Mouse (Mus musculus): ENCODE measurements at regions not wholly inside any gene's neighbourhood (a gene's known extent, or its start where the extent isn't known, plus 50 kb on each side); places are given as distances from the start of the nearest gene placed in this dataset.

DNA sequence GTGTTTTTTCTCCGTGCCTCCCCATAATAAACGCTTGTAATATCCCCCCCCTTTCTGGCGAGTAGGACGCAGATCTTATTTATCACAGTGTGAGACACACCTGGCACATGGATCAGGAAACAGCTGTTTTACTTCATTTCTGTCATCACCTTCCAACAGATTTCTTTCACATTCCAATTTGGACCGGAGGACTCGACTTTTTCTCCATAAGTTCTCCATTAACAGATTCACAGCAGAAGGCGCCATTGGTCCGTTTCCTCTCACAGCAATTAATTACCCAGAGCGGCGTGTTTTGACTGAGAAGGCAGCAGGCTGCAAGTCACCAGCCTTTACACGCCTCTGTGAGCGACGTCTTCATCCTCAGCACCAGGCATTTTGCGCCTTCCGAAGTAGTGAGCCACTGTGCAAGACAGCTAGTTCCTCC, 258.1 kb upstream of the Nt5e start:
- Histone ChIP-seq H3K27ac (no peak overlapping the region), H3K27me3 (ENCODE audit: insufficient read depth, low read length) (no peaks in the 10 kb centered on the region), H3K36me3 (ENCODE audit: insufficient read depth, low read length) (no peaks in the 10 kb centered on the region), H3K9ac (ENCODE audit: low read depth, low read length) (no peak overlapping the region), H3K4me3 (replicated peaks; ENCODE audit: low read depth, low read length) (0 out of 2 replicates have a peak overlapping the region, but pooled peaks have one; percentile 9), H3K9me3 (replicated peaks; ENCODE audit: low read length) (no peaks in the 10 kb centered on the region), H3K4me2 (ENCODE audit: low read length) (peak overlapping the region; percentile 47), H3K4me1 (replicated peaks; ENCODE audit: insufficient read depth, low read length) (no peaks in the 10 kb centered on the region)
- ATAC-seq (replicated peaks; ENCODE audit: low FRiP score, low read depth) (peak; percentile 75; the same call in 1 of the 2 replicates), DNase-seq (ENCODE audit: low spot score) (peak; percentile 68)
- WGBS = 22% methylated on average over 15 of the region's 15 CpGs
- no peak for TF ChIP-seq CTCF (IDR thresholded peaks at IDR 0.05; ENCODE audit: low read depth)

DNA sequence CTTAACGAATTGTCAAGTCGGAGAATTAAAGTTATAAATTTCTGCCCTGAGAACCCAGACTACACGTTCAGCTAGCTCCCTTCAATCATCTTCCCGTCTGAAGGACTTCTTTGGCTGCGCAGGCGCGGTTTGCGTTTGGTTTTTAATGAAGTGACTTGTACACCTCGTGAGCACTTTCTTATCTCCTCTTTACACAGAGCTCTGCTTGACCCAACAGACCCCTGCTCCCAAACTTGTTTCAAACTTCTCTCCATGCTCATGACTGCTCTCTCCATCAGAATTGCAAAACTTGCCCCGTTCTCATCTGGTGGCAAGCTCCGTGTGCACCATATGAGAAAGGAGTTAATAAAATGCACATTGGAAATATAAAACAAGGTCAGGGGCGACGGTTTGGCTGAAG, 257.2 kb upstream of the Nt5e start:
- Histone ChIP-seq H3K9ac (ENCODE audit: low read depth, low read length) (no peak overlapping the region), H3K36me3 (ENCODE audit: insufficient read depth, low read length) (no peaks in the 10 kb centered on the region), H3K4me3 (replicated peaks; ENCODE audit: low read depth, low read length) (no peak overlapping the region), H3K27me3 (ENCODE audit: insufficient read depth, low read length) (no peaks in the 10 kb centered on the region), H3K4me2 (ENCODE audit: low read length) (no peak overlapping the region), H3K9me3 (replicated peaks; ENCODE audit: low read length) (no peaks in the 10 kb centered on the region), H3K4me1 (replicated peaks; ENCODE audit: insufficient read depth, low read length) (no peaks in the 10 kb centered on the region), H3K27ac (no peak overlapping the region)
- DNase-seq (ENCODE audit: low spot score) (no peak), ATAC-seq (replicated peaks; ENCODE audit: low FRiP score, low read depth) (no peak)
- no peak for TF ChIP-seq CTCF (IDR thresholded peaks at IDR 0.05; ENCODE audit: low read depth)
- 70% methylated on average over 13 of the region's 13 CpGs for WGBS

DNA sequence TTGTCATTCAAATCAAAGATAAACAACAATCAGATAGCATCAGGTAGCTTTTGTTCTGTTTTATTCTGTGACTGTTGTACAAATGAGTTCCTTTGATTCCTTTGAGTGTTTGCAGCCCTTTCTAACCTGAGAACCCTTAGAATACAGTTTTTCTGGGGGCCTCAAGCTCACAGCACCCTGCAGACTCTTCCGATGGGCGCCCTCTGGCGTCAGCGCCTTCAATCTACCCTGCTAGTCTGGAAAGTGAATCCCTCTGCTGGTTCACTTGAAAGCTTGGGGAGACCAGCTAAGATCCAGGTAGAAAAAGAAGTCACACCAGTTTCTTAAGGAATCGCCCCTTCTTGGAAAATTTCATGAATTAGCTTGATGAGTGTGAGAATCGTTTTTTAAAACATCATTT, 253.8 kb upstream of the Nt5e start:
- no peak overlapping the region for H3K27ac ChIP-seq
- peak; percentile 74 for TF ChIP-seq CTCF (IDR thresholded peaks at IDR 0.05; ENCODE audit: low read depth)
- WGBS = 10% methylated on average over 6 of the region's 6 CpGs
- ATAC-seq (replicated peaks; ENCODE audit: low FRiP score, low read depth) (no peak), DNase-seq (ENCODE audit: low spot score) (peak; percentile 61)
- no peak overlapping the region for H3K9ac ChIP-seq (ENCODE audit: low read depth, low read length)
- no peak overlapping the region for H3K4me3 ChIP-seq (replicated peaks; ENCODE audit: low read depth, low read length)
- H3K4me2 ChIP-seq (ENCODE audit: low read length) = no peak overlapping the region
- no peaks in the 10 kb centered on the region for H3K36me3 ChIP-seq (ENCODE audit: insufficient read depth, low read length)
- H3K27me3 ChIP-seq (ENCODE audit: insufficient read depth, low read length) = no peaks in the 10 kb centered on the region
- H3K9me3 ChIP-seq (replicated peaks; ENCODE audit: low read length) = no peaks in the 10 kb centered on the region
- H3K4me1 ChIP-seq (replicated peaks; ENCODE audit: insufficient read depth, low read length) = no peaks in the 10 kb centered on the region

DNA sequence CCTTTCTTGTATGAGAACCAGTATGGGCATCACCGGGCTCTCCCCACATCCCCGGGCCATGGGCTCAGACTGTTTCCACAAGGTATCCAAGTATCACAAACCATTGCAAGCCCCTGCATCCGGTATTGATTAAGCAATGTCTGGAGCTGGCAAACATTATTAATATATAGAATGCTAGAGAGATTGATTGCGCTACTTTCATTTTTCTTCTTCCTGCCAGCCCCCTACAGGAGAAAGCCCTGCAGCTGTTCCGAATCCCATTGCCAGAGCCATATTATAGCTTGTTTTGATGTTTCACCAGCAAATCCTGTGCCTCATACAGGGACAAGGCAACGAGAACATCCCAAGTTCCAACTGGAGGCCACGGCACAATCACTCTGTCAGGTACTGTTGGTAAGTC, 253.4 kb upstream of the Nt5e start:
- no peak overlapping the region for H3K4me2 ChIP-seq (ENCODE audit: low read length)
- DNase-seq (ENCODE audit: low spot score) = no peak

DNA sequence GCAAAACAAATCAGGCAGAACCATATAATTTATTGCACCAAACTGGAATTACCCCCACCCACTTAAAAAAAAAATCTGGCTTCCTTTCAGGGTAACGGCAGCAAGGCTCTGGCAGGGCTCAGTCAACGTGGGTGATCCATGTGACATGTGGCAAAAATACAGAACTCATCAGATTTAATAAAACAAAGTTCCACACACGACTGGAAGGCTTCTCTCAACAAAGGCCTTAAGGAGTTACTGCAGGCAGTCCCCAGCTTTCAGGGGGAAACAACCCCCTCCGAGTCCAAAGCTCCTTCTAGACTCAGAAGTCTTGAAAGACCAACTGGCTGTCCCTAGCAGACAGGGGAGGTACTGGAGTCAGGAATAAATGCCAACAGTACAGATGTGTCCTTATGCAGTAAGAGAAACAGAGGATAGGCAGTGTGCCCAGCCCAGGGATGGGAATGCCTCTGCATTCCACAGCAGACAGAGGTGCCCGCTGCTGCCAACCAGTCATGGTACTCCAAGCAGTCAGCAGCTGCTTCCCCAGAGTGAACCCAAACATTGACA, 244.0 kb upstream of the Nt5e start:
- no peak for TF ChIP-seq CTCF (IDR thresholded peaks at IDR 0.05; ENCODE audit: low read depth)
- Histone ChIP-seq H3K4me3 (replicated peaks; ENCODE audit: low read depth, low read length) (no peak overlapping the region), H3K27ac (no peak overlapping the region), H3K4me1 (replicated peaks; ENCODE audit: insufficient read depth, low read length) (no peaks in the 10 kb centered on the region), H3K9me3 (replicated peaks; ENCODE audit: low read length) (no peaks in the 10 kb centered on the region), H3K27me3 (ENCODE audit: insufficient read depth, low read length) (no peaks in the 10 kb centered on the region), H3K36me3 (ENCODE audit: insufficient read depth, low read length) (no peaks in the 10 kb centered on the region), H3K4me2 (ENCODE audit: low read length) (no peak overlapping the region), H3K9ac (ENCODE audit: low read depth, low read length) (no peak overlapping the region)
- WGBS = 29% methylated on average over 5 of the region's 5 CpGs
- no peak for ATAC-seq (replicated peaks; ENCODE audit: low FRiP score, low read depth)
- DNase-seq (ENCODE audit: low spot score) = peak; percentile 38

More for the DNA sequence above, 253.4 kb upstream of the Nt5e start:
- Histone ChIP-seq H3K4me3 (replicated peaks; ENCODE audit: low read depth, low read length) (no peak overlapping the region), H3K27ac (no peak overlapping the region), H3K9ac (ENCODE audit: low read depth, low read length) (no peak overlapping the region), H3K36me3 (ENCODE audit: insufficient read depth, low read length) (no peaks in the 10 kb centered on the region), H3K4me1 (replicated peaks; ENCODE audit: insufficient read depth, low read length) (no peaks in the 10 kb centered on the region), H3K9me3 (replicated peaks; ENCODE audit: low read length) (no peaks in the 10 kb centered on the region), H3K27me3 (ENCODE audit: insufficient read depth, low read length) (no peaks in the 10 kb centered on the region)
- no peak for TF ChIP-seq CTCF (IDR thresholded peaks at IDR 0.05; ENCODE audit: low read depth)
- WGBS = 64% methylated on average over 7 of the region's 7 CpGs
- no peak for ATAC-seq (replicated peaks; ENCODE audit: low FRiP score, low read depth)

DNA sequence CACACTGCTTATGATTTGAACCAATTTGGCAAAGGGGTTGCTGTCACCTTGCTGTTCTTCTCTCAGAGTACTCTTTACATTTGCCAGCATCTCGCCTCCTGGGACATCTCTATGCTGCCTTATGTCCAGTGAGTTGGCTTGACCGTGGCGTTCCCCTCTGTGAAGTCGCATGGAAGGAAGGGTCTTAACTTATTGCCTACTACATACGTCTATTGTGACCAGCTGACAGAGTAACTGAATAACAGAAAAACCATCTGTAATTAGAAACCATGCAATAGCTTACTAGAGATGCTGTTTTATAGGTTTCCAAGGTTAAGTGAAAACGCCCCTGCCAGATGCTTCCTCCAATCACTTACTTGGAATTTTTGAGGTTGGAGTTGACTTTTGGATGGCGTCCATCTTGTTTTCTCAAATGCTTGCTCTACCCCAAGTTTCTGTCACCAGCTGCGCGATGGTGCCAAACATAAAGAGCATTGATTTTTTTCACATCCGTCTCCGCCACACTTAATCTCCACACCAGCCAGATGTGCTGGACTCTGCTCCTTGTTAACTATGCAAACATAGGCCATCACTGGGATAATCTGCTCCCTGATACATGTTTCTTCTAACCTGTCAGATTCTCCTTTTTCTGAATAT, 241.7 kb upstream of the Nt5e start:
- H3K9me3 ChIP-seq (replicated peaks; ENCODE audit: low read length) = no peaks in the 10 kb centered on the region
- 84% methylated on average over 11 of the region's 11 CpGs for WGBS
- no peak overlapping the region for H3K9ac ChIP-seq (ENCODE audit: low read depth, low read length)
- no peaks in the 10 kb centered on the region for H3K4me1 ChIP-seq (replicated peaks; ENCODE audit: insufficient read depth, low read length)
- H3K4me2 ChIP-seq (ENCODE audit: low read length) = no peak overlapping the region
- no peak overlapping the region for H3K4me3 ChIP-seq (replicated peaks; ENCODE audit: low read depth, low read length)
- no peak for DNase-seq (ENCODE audit: low spot score)
- ATAC-seq (replicated peaks; ENCODE audit: low FRiP score, low read depth) = no peak
- no peak for TF ChIP-seq CTCF (IDR thresholded peaks at IDR 0.05; ENCODE audit: low read depth)
- no peaks in the 10 kb centered on the region for H3K27me3 ChIP-seq (ENCODE audit: insufficient read depth, low read length)
- H3K27ac ChIP-seq = no peak overlapping the region
- H3K36me3 ChIP-seq (ENCODE audit: insufficient read depth, low read length) = no peaks in the 10 kb centered on the region
